Mouse (Mus musculus): ENCODE measurements at regions not wholly inside any gene's neighbourhood (a gene's known extent, or its start where the extent isn't known, plus 50 kb on each side); places are given as distances from the start of the nearest gene placed in this dataset.

DNA sequence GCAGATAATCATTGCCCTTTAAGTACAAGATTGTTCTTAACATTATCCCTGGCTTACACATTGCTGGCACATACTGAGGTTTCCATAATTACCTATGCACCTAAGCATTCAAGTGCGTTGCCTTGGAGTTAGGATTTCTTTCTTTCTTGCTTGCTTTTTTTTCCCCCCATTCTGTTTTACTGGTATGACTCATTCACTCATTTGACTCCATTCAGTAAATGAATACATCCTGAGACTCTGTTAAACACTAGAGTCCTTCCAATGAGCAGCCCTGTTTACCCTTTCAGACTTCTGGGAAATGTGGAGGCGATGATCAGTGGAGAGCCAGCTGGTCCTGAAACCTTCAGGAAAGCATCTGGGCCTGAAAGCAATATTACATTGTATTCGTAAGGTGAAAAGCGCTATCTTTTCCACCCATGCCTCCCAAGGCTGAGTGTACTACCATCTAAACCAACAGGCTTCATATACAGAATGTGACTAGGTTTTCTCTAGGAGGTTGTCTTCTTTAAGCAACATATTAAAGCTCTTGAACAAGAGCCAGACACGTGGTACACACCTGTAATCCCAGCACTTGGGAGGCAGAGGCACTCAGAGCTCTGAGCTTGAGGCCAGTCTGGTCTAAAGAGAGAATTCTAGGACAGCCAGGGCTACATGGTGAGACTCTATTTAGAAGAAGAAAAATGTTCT is 1267.6 kb upstream of the A1bg start:
- H3K4me1 ChIP-seq: no peaks in the 10 kb centered on the region
- no peaks in the 10 kb centered on the region for H3K36me3 ChIP-seq
- no peaks in the 10 kb centered on the region for H3K27me3 ChIP-seq
- H3K9me3 ChIP-seq (replicated peaks): no peaks in the 10 kb centered on the region
- ATAC-seq (ENCODE audit: low FRiP score): no peak
- H3K27ac ChIP-seq: no peak overlapping the region
- H3K9ac ChIP-seq: no peak overlapping the region
- WGBS: 88% methylated on average over 5 of the region's 5 CpGs
- H3K4me2 ChIP-seq (replicated peaks): no peak overlapping the region
- no peak overlapping the region for H3K4me3 ChIP-seq

DNA sequence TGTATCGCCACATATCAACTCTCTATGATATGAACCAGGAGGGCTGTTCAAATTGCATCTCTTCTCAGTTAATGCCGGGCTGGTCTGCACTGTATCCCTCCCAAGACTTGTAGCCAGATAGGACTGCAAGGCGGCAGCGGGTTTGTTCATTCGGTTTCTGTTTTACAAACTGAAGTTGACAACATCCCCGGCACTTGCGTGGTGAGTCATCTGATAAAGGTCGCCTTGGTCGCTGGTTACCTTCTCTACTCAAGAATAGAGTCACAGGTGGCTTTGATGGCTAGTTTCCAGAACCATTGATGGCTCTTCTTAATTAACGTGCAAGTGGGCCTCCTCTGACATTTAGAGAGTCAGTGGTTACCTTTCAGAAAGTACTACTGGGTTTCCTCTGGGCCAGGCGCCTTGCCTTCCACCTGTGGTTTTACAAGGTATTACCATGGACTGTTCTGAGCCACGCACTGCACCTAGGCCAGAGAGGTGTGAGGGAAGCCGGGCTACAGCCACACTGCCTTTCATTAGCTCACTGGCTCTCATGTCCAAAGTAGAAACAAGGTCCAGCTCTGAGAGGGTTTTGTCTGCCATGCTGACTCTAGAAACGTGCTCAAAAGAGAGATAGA is 1266.9 kb upstream of the A1bg start:
- Histone ChIP-seq H3K27me3 (no peaks in the 10 kb centered on the region), H3K4me2 (replicated peaks) (no peak overlapping the region), H3K4me1 (no peaks in the 10 kb centered on the region), H3K9ac (no peak overlapping the region), H3K4me3 (no peak overlapping the region), H3K36me3 (no peaks in the 10 kb centered on the region), H3K27ac (no peak overlapping the region), H3K9me3 (replicated peaks) (no peaks in the 10 kb centered on the region)
- ATAC-seq (ENCODE audit: low FRiP score): no peak
- WGBS: 93% methylated on average over 14 of the region's 14 CpGs

DNA sequence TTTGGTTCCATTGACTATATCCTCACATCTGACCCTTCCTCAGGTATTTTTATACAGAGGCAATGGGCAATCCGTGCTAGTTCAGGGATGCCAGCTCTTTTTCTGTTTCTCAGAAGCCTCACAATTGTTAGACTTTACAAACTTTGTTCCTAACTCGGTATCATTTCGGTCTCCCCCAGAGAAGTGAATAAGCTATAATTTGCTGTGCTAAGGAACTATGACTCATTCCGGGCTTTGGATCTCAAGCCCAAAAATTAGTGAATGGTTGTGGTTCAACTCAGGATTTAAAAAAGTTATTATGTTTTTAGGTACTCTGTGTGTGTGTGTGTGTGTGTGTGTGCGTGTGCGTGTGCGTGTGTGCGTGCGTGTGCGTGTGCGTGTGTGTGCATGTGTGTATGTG is 1263.7 kb upstream of the A1bg start:
- no peaks in the 10 kb centered on the region for H3K27me3 ChIP-seq
- H3K36me3 ChIP-seq: no peaks in the 10 kb centered on the region
- no peak overlapping the region for H3K4me2 ChIP-seq (replicated peaks)
- WGBS: 91% methylated on average over 11 of the region's 11 CpGs
- no peaks in the 10 kb centered on the region for H3K9me3 ChIP-seq (replicated peaks)
- H3K27ac ChIP-seq: no peak overlapping the region
- no peak for ATAC-seq (ENCODE audit: low FRiP score)
- no peak overlapping the region for H3K9ac ChIP-seq
- H3K4me3 ChIP-seq: no peak overlapping the region
- H3K4me1 ChIP-seq: no peaks in the 10 kb centered on the region

DNA sequence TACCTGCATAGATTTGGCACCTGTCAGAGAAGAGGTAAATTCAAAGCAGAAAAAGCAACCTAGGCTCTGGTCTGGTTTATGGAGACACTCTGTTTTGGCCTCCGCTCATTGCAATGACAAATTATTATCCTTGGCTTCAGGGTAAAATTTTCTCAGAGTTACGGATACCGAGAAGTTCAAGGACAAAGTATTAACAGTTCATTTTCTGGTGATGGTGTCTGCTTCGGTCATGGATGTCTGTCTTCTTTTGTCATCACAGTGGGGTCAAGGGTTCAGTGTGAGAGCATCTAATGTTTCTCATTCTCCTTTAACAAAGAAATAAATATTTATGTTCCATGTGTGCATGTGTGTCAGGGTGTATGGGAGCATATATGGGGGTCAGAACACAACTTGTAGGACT is 1261.0 kb upstream of the A1bg start:
- no peak for ATAC-seq (ENCODE audit: low FRiP score)
- Histone ChIP-seq H3K4me3 (no peak overlapping the region), H3K9ac (no peak overlapping the region), H3K36me3 (no peaks in the 10 kb centered on the region), H3K4me2 (replicated peaks) (no peak overlapping the region), H3K9me3 (replicated peaks) (no peaks in the 10 kb centered on the region; the same call in 1 of the 2 replicates), H3K27ac (no peak overlapping the region), H3K4me1 (no peaks in the 10 kb centered on the region), H3K27me3 (no peaks in the 10 kb centered on the region)
- 94% methylated on average over 4 of the region's 4 CpGs for WGBS

DNA sequence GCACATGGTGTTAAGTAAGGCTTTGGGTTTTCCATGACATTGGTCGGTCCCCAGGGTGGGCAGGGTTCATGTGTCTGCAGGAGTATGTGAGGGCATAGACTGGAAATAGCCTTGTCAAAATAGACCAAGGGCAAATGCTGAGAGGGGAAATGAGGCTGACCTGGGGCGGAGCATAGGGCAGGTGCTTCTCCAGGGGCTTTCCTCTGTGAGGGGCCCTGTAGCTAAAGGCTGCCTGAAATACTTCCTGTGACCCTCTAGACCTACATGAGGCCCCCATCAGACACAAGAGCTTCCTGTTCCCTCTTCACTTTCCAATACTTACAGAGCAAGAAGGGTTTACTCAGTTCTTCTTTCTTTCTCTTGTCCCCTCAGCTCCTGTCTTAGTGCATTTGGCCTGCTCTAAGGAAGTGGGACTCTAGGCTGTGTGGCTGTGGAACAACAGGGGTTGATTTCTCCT is 1258.7 kb upstream of the A1bg start:
- H3K27me3 ChIP-seq: no peaks in the 10 kb centered on the region
- no peak for ATAC-seq (ENCODE audit: low FRiP score)
- no peaks in the 10 kb centered on the region; the same call in 1 of the 2 replicates for H3K9me3 ChIP-seq (replicated peaks)
- no peaks in the 10 kb centered on the region for H3K36me3 ChIP-seq
- no peak overlapping the region for H3K4me3 ChIP-seq
- H3K27ac ChIP-seq: no peak overlapping the region
- H3K4me2 ChIP-seq (replicated peaks): no peak overlapping the region
- no peaks in the 10 kb centered on the region for H3K4me1 ChIP-seq
- 86% methylated on average over 2 of the region's 2 CpGs for WGBS
- no peak overlapping the region for H3K9ac ChIP-seq

DNA sequence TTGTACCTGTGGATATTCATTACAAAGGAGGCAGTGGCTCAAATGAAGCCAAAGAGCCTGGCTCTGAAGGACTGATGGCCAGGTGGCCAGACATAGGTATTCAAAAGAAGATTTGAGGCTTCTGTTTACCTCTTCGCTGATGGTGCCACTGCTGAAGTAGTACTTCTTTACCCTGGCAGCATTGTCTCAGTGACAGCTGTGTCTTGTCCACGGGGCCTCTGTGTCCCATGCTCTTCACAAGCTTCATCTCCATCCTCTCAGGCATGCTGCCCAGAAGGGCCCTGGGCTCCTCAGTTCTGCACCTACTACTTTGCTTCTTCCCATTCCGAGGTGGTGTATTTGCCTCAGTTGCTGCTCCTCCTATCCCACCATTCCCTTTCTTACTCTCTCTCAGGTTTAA is 1257.9 kb upstream of the A1bg start:
- Histone ChIP-seq H3K36me3 (no peaks in the 10 kb centered on the region), H3K4me3 (no peak overlapping the region), H3K9me3 (replicated peaks) (no peaks in the 10 kb centered on the region; the same call in 1 of the 2 replicates), H3K4me2 (replicated peaks) (no peak overlapping the region), H3K27me3 (no peaks in the 10 kb centered on the region), H3K4me1 (no peaks in the 10 kb centered on the region), H3K27ac (no peak overlapping the region), H3K9ac (no peak overlapping the region)
- 79% methylated on average over 3 of the region's 3 CpGs for WGBS
- ATAC-seq (ENCODE audit: low FRiP score): no peak

DNA sequence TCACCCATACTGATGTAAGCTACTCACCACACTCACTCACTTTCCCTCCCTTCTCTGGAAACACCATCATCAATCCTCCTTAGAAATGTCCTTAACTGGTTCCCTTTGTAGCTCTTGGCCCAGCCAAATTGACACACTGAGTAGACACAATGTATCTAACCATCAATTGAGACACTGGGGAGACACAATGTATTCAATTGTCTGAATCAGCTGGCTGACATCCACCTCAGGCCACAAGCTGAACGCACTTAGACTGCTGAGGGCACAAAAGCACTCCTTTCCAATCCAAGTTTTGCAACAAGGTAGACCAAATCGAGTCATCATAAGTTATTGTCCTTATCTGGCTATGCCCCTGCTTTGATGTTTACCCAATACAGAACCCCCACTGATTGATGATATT is 1257.0 kb upstream of the A1bg start:
- no peaks in the 10 kb centered on the region for H3K4me1 ChIP-seq
- no peaks in the 10 kb centered on the region for H3K27me3 ChIP-seq
- no peak overlapping the region for H3K4me2 ChIP-seq (replicated peaks)
- no peak overlapping the region for H3K4me3 ChIP-seq
- H3K36me3 ChIP-seq: no peaks in the 10 kb centered on the region
- no peak overlapping the region for H3K27ac ChIP-seq
- 82% methylated on average over 2 of the region's 2 CpGs for WGBS
- ATAC-seq (ENCODE audit: low FRiP score): no peak
- no peaks in the 10 kb centered on the region; the same call in 1 of the 2 replicates for H3K9me3 ChIP-seq (replicated peaks)
- no peak overlapping the region for H3K9ac ChIP-seq

DNA sequence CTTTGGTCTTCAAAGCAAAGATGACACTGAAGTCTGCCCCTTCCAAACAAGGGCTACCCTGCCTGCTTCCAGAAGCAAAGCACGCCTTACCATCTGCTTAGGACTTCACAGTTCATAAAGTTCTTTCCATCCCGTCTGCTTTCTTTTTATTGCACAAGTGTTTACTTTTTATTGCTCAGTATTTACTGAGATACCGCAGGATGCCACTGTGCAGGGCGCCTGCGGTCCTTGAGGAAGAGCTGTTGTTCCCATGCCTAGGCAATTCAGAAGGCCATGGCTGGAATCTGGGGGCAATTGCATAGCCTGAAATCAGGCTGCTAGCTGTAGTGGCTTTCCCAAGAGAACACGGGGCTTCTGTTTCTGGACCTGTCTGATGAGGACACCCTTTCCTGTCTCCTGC is 1255.8 kb upstream of the A1bg start:
- no peak for ATAC-seq (ENCODE audit: low FRiP score)
- 94% methylated on average over 6 of the region's 6 CpGs for WGBS

DNA sequence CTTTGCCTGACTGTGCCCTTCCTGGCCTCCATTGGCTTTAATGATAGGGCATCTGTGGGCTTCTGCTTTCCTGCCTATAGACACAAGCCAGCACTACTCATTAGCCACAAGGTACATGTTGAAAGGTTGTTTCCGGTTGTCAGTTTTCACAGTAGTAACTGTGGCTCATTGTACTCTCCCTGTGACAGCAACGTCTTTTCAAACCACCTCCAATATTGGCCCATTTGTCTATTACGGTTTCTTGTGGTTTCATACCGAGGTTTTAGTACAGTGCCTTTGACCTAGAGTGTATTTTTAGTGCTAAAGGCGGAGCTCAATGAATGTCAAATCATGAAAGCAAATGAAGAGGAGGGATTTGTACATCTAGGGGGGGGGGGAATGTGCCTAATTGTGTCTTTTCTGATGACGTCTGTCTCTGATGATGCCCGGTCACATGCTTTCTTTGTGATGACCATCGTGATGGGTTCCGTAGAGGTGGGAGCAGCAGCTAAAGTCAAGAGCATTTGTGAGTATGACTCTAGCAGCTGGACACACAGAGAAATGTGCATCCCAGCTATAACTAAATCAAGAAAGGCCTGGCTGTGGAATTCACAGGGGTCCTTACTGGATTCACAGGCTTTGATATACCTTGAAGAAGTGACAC is 1255.1 kb upstream of the A1bg start:
- no peaks in the 10 kb centered on the region for H3K27me3 ChIP-seq
- H3K27ac ChIP-seq: no peak overlapping the region
- WGBS: 92% methylated on average over 9 of the region's 9 CpGs
- no peak overlapping the region for H3K4me2 ChIP-seq (replicated peaks)
- no peaks in the 10 kb centered on the region; the same call in 1 of the 2 replicates for H3K9me3 ChIP-seq (replicated peaks)
- no peak overlapping the region for H3K4me3 ChIP-seq
- ATAC-seq (ENCODE audit: low FRiP score): no peak
- no peak overlapping the region for H3K9ac ChIP-seq
- no peaks in the 10 kb centered on the region for H3K4me1 ChIP-seq
- no peaks in the 10 kb centered on the region for H3K36me3 ChIP-seq

More for the DNA sequence above, 1255.8 kb upstream of the A1bg start:
- Histone ChIP-seq H3K4me1 (no peaks in the 10 kb centered on the region), H3K27me3 (no peaks in the 10 kb centered on the region), H3K9me3 (replicated peaks) (no peaks in the 10 kb centered on the region; the same call in 1 of the 2 replicates), H3K9ac (no peak overlapping the region), H3K27ac (no peak overlapping the region), H3K36me3 (no peaks in the 10 kb centered on the region), H3K4me2 (replicated peaks) (no peak overlapping the region), H3K4me3 (no peak overlapping the region)

DNA sequence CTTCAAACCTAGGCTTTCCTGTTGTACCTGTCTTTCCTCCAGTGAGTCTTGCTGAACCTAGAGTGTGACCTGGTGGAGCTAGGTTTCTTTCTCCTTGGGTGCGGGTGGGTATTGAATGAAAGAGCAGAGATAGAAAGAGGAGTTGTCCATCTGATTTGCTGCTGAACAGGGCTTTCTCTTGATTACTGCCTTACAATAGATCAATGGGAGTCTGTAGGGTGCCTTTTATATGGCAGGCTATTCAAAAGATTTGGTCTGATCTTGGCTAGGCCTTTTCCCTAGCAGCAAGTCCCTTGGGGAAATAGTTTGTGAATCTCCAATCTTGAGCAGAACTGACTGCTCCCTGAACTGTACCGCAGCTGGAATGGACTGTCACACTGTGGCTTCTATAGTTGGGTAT is 1253.3 kb upstream of the A1bg start:
- H3K36me3 ChIP-seq: no peaks in the 10 kb centered on the region
- WGBS: 58% methylated on average over 2 of the region's 2 CpGs
- no peak overlapping the region for H3K4me3 ChIP-seq
- no peaks in the 10 kb centered on the region for H3K4me1 ChIP-seq
- no peak overlapping the region for H3K9ac ChIP-seq
- H3K27me3 ChIP-seq: no peaks in the 10 kb centered on the region
- no peaks in the 10 kb centered on the region; the same call in 1 of the 2 replicates for H3K9me3 ChIP-seq (replicated peaks)
- ATAC-seq (ENCODE audit: low FRiP score): no peak
- no peak overlapping the region for H3K27ac ChIP-seq
- no peak overlapping the region for H3K4me2 ChIP-seq (replicated peaks)

DNA sequence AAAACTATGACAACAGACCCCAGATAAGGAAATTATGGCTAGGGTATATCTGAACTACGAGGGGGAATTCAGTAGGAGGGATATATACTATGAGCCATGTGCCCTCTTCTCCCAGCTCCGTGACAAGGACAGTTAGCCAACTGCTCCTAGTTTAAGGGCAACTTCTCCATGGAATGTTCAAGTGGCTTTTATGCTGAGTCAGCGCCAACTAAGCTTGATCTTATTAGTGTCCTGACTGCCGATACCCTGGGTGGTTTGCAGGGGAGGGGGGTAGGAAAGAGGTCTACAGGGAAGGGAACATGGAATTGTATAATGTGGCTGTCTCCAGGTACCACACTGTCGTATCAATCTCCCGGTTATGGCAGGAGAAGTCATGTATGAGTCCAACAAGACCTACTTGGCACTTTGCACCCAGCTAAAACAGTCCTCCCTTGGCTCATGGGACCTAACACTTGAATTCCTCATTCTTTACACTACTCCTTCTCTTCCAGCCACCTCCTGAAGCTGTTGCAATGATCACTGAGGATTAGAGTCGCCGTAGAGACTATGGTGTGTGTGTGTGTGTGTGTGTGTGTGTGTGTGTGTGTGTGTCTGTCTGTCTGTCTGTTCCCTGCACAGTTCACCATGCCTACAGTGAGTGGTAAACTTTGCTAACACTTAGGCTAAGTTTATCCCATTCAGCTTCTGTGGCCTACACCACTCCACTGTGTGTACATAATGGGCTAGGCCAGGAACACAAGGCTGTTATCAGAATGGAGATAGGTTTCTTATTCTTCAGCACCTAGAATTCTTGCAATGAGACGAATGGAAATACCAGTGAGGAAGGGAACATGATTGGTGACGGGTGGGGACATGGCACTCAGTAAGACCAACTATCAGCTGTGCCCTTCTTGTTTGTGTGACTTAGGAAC is 1251.1 kb upstream of the A1bg start:
- H3K36me3 ChIP-seq: no peaks in the 10 kb centered on the region
- no peak overlapping the region for H3K4me2 ChIP-seq (replicated peaks)
- H3K4me1 ChIP-seq: no peaks in the 10 kb centered on the region
- no peak overlapping the region for H3K9ac ChIP-seq
- ATAC-seq (ENCODE audit: low FRiP score): no peak
- H3K27ac ChIP-seq: no peak overlapping the region
- no peaks in the 10 kb centered on the region for H3K27me3 ChIP-seq
- H3K9me3 ChIP-seq (replicated peaks): no peaks in the 10 kb centered on the region
- WGBS: 90% methylated on average over 10 of the region's 10 CpGs
- no peak overlapping the region for H3K4me3 ChIP-seq

DNA sequence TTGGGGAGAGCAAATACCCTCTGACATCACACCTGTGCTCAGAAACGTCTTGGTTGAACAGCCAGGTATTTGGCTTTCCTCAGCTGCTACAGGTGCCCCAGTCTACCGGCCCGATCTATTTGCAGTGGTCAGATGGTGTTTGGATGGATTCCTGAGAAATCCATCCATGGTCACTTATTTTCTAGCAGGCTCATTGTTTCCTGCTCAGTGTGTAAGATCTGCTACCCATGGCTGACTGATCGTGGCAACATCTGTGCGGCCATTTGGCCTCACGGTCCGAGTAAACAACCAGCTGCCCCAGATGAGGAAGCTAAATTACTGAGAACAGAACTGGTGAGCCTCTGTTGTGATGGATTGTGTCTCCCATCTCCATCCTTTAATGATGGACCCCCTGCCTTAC is 1248.8 kb upstream of the A1bg start:
- H3K4me3 ChIP-seq: no peak overlapping the region

More for the DNA sequence above, 1248.8 kb upstream of the A1bg start:
- Histone ChIP-seq H3K4me2 (replicated peaks) (no peak overlapping the region), H3K9ac (no peak overlapping the region), H3K36me3 (no peaks in the 10 kb centered on the region), H3K27ac (no peak overlapping the region), H3K27me3 (no peaks in the 10 kb centered on the region), H3K4me1 (no peaks in the 10 kb centered on the region), H3K9me3 (replicated peaks) (no peaks in the 10 kb centered on the region)
- ATAC-seq (ENCODE audit: low FRiP score): no peak
- WGBS: 77% methylated on average over 7 of the region's 7 CpGs
